8 mouse cellular contexts compared by ENCODE assay signal in the genomic region with DNA sequence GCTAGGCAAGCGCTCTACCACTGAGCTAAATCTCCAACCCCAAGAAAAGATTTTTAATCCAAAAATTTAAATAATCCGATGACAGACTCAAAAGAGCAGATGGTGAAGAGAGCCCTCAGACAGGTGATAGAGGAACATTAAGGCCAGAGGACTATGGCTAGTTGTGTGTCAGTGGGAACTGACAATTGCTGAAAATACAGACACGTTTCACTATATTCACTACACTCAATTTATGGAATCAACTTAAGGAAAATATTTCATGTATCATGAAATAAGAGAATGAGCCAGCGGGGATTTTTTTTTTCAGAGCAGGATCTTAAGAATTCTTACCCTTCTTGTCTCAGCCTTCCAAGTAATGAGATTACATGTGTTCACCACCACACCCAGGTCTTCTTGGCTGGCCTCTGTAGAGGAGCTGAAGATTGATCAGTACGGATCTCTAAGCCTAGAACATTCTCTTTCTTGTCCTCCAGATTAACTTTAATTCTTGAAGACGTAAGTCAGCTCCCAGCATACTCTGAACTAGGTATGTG. TPM values are rescaled to one million over a fixed set of nuclear protein-coding genes. Genes with fewer than 3 reads are reported as not detected.
A peak's percentile ranks its signal among the peaks of the same experiment; 100 is the strongest.
DNase-seq lines count a peak whose midpoint lies in the region; ATAC-seq and TF ChIP-seq lines count a peak whose summit lies in the region.

No protein-coding gene starts in this region.

- TF ChIP-seq POLR2A in spleen, adult 2 months (IDR thresholded peaks at IDR 0.05; ENCODE audit: low read depth, low read length), result no peak
- no peak for TF ChIP-seq POLR2A in liver, adult 2 months (IDR thresholded peaks at IDR 0.05; ENCODE audit: extremely low read depth, insufficient read depth, low read length)

- 54% methylated on average over 6 of the region's 6 CpGs for WGBS in spleen, adult 2 months
- WGBS in forebrain, embryonic 11.5 days, result 59% methylated on average over 6 of the region's 6 CpGs
- WGBS in liver, adult 2 months, result 36% methylated on average over 6 of the region's 6 CpGs
- 27% methylated on average over 6 of the region's 6 CpGs for WGBS in stomach, postnatal 0 days

- DNase-seq in spleen, adult 2 months (ENCODE audit: low read depth in 1 of 2, low spot score in 2 of 2), result no peak
- no peak for DNase-seq in spleen, postnatal 36 days (ENCODE audit: low spot score in 2 of 2)
- DNase-seq in forebrain, embryonic 11.5 days (ENCODE audit: low spot score), result no peak
- no peak for DNase-seq in liver, adult 2 months (ENCODE audit: extremely low read depth, low read depth, low spot score)
- no peak for DNase-seq in stomach, postnatal 0 days (ENCODE audit: low spot score)
- no peak for DNase-seq in layer of hippocampus, adult 9-11 months
- no peak for DNase-seq in layer of hippocampus, adult 11-12 months (ENCODE audit: low spot score)
- DNase-seq in spleen, adult 18-20 months, result no peak

- TF ChIP-seq CTCF in spleen, adult 2 months (IDR thresholded peaks at IDR 0.05; ENCODE audit: extremely low read depth, insufficient read depth, insufficient read length, insufficient replicate concordance), result no peak
- no peak for TF ChIP-seq CTCF in liver, adult 2 months (IDR thresholded peaks at IDR 0.05; ENCODE audit: low read depth, low read length)
- TF ChIP-seq CTCF in stomach, postnatal 0 days (IDR thresholded peaks at IDR 0.05; ENCODE audit: low read depth), result no peak

- H3K9me3 ChIP-seq in forebrain, embryonic 11.5 days (ENCODE audit: control insufficient read depth, low read length), result no peaks in the 10 kb centered on the region
- no peaks in the 10 kb centered on the region for H3K9me3 ChIP-seq in stomach, postnatal 0 days (ENCODE audit: control insufficient read depth, low read length)

- peaks cover 8% of the 10 kb centered on the region for H3K4me1 ChIP-seq in spleen, adult 2 months (ENCODE audit: control insufficient read depth, insufficient read depth, insufficient read length)
- H3K4me1 ChIP-seq in forebrain, embryonic 11.5 days (replicated peaks; ENCODE audit: control insufficient read depth, insufficient read depth, low read length), result peaks cover 9% of the 10 kb centered on the region; the same call in 1 of the 2 replicates
- H3K4me1 ChIP-seq in liver, adult 2 months (ENCODE audit: control insufficient read depth, insufficient read depth, low read length), result peaks cover 11% of the 10 kb centered on the region
- H3K4me1 ChIP-seq in stomach, postnatal 0 days (replicated peaks; ENCODE audit: control insufficient read depth, insufficient read depth), result no peaks in the 10 kb centered on the region

- no peak for TF ChIP-seq EP300 in stomach, postnatal 0 days (optimal IDR thresholded peaks at IDR 0.05)

- no peak overlapping the region for H3K27ac ChIP-seq in spleen, adult 2 months (ENCODE audit: insufficient read depth, low read length)
- H3K27ac ChIP-seq in forebrain, embryonic 11.5 days (ENCODE audit: low read depth, low read length), result peak overlapping the region; percentile 97; the same call in 1 of the 2 replicates
- H3K27ac ChIP-seq in liver, adult 2 months (replicated peaks; ENCODE audit: insufficient read depth, low read depth, low read length), result peak overlapping the region; percentile 66
- peak overlapping the region; percentile 100 for H3K27ac ChIP-seq in stomach, postnatal 0 days (replicated peaks)

- H3K36me3 ChIP-seq in spleen, adult 2 months (ENCODE audit: control insufficient read depth, insufficient read depth, low read length), result no peaks in the 10 kb centered on the region; the same call in 1 of the 2 replicates
- no peaks in the 10 kb centered on the region for H3K36me3 ChIP-seq in forebrain, embryonic 11.5 days (ENCODE audit: control insufficient read depth, insufficient read depth, low read length)
- H3K36me3 ChIP-seq in liver, adult 2 months (ENCODE audit: control insufficient read depth, insufficient read depth, low read length), result no peaks in the 10 kb centered on the region
- no peaks in the 10 kb centered on the region for H3K36me3 ChIP-seq in stomach, postnatal 0 days (ENCODE audit: control insufficient read depth, insufficient read depth, low read length)

- ATAC-seq in forebrain, embryonic 11.5 days (replicated peaks; ENCODE audit: low FRiP score), result no peak
- ATAC-seq in stomach, postnatal 0 days (ENCODE audit: low FRiP score, low TSS enrichment), result no peak

- peak overlapping the region; percentile 49 for H3K4me2 ChIP-seq in forebrain, embryonic 11.5 days (ENCODE audit: low read depth, low read length, severe bottlenecking)
- peak overlapping the region; percentile 69 for H3K4me2 ChIP-seq in stomach, postnatal 0 days (replicated peaks; ENCODE audit: low read depth)

- H3K79me2 ChIP-seq in liver, adult 2 months (ENCODE audit: control insufficient read depth, insufficient read depth, low read length), result peaks cover 18% of the 10 kb centered on the region; the same call in 1 of the 2 replicates

- H3K9ac ChIP-seq in forebrain, embryonic 11.5 days (ENCODE audit: low read length), result peak overlapping the region; percentile 97
- peak overlapping the region; percentile 99; the same call in 1 of the 2 replicates for H3K9ac ChIP-seq in liver, adult 2 months (ENCODE audit: low read depth, low read length)
- peak overlapping the region; percentile 97 for H3K9ac ChIP-seq in stomach, postnatal 0 days (ENCODE audit: low read length)

- H3K27me3 ChIP-seq in spleen, adult 2 months (ENCODE audit: control insufficient read depth, insufficient read depth, low read length), result no peaks in the 10 kb centered on the region
- no peaks in the 10 kb centered on the region for H3K27me3 ChIP-seq in forebrain, embryonic 11.5 days (ENCODE audit: control insufficient read depth, insufficient read depth, low read length)
- H3K27me3 ChIP-seq in liver, adult 2 months (ENCODE audit: control insufficient read depth, insufficient read depth, low read length), result no peaks in the 10 kb centered on the region
- H3K27me3 ChIP-seq in stomach, postnatal 0 days (ENCODE audit: control insufficient read depth, insufficient read depth, low read length), result no peaks in the 10 kb centered on the region

- peak overlapping the region; percentile 92; the same call in 1 of the 2 replicates for H3K4me3 ChIP-seq in spleen, adult 2 months (ENCODE audit: extremely low read depth, insufficient read depth, insufficient read length)
- peak overlapping the region; percentile 94 for H3K4me3 ChIP-seq in forebrain, embryonic 11.5 days (ENCODE audit: low read depth, low read length)
- H3K4me3 ChIP-seq in liver, adult 2 months (ENCODE audit: insufficient read depth, low read depth, low read length), result peak overlapping the region; percentile 92
- H3K4me3 ChIP-seq in stomach, postnatal 0 days (ENCODE audit: low read depth, low read length), result peak overlapping the region; percentile 97

RNA-seq across cellular contexts. Expression of a gene that starts 0.7 kb away (rescaled TPM):
- 63.3 and 63.8 TPM in 2 replicates for polyA plus RNA-seq in spleen, adult 2 months (2012; rRNA removed)
- polyA plus RNA-seq in forebrain, embryonic 11.5 days (2014; fragmentation: Nextera tagmentation; extraction: Ambion mirVana), result 130 and 143 TPM in 2 replicates
- 10.5 and 18.6 TPM in 2 replicates for total RNA-seq in liver, adult 2 months (2014; rRNA removed)
- 18.3 and 18.4 TPM in 2 replicates for polyA plus RNA-seq in liver, adult 2 months (2012; rRNA removed)
- polyA plus RNA-seq in stomach, postnatal 0 days (2015; fragmentation: Nextera tagmentation; extraction: Ambion mirVana), result 28.6 and 29.9 TPM in 2 replicates

RNA-seq across cellular contexts. Expression of a gene that starts 35.8 kb away (rescaled TPM):
- 105 and 115 TPM in 2 replicates for polyA plus RNA-seq in spleen, adult 2 months (2012; rRNA removed)
- polyA plus RNA-seq in forebrain, embryonic 11.5 days (2014; fragmentation: Nextera tagmentation; extraction: Ambion mirVana), result 70.5 and 78.4 TPM in 2 replicates
- 30.3 and 31.6 TPM in 2 replicates for total RNA-seq in liver, adult 2 months (2014; rRNA removed)
- 29.0 and 47.9 TPM in 2 replicates for polyA plus RNA-seq in liver, adult 2 months (2012; rRNA removed)
- 30.3 and 31.0 TPM in 2 replicates for polyA plus RNA-seq in stomach, postnatal 0 days (2015; fragmentation: Nextera tagmentation; extraction: Ambion mirVana)
